Mouse (Mus musculus) Patski (cell line): ENCODE data around the gene Zfyve26. TPM values are rescaled to one million over a fixed set of nuclear protein-coding genes. Genes with fewer than 3 reads are reported as not detected.
"Not testable (repeated sequence)": the region's sequence is repeated elsewhere in the genome, so short reads cannot be mapped to it uniquely, and the experiment has no call there.

Experiments
- ATAC-seq: fragments of 100-300 bp; one replicate; pipeline ENCODE4 v1.8.0; 2021
- CTCF ChIA-PET: fragments of 350-600 bp; sonication (Branson Sonifier 250); formaldehyde crosslinking; loops from one replicate; lab custom pipeline; 2022; ENCODE audit warnings: inconsistent platforms; lab: Charles Lee
- POLR2A ChIA-PET: fragments of 350-600 bp; sonication (Branson Sonifier 250); formaldehyde crosslinking; loops from one replicate; lab custom pipeline; 2022; ENCODE audit warnings: antibody characterized with exemption, inconsistent platforms; lab: Charles Lee
- DNase-seq: peaks from one replicate; pipeline ENCODE4 v3.0.0-alpha.2; 2011; ENCODE audit warnings: low read depth, low spot score
- H3K27me3 ChIP-seq: fragments of 371-371 bp; one replicate; pipeline ENCODE4 v1.5.1; 2021
- CTCF ChIP-seq: fragments of 100-300 bp; IDR thresholded peaks from one replicate; pipeline ENCODE4 v1.5.1; 2021
- in situ Hi-C: fragments of 300-500 bp; cut with MboI; formaldehyde crosslinking; loops from 3 replicates; pipeline ENCODE4 v1.11.1; 2018; ENCODE audit warnings: low pct_unique_long_range_greater_than_20kb, mixed read lengths
- polyA plus RNA-seq: library from polyadenylated mRNA; unstranded; gene quantifications from one replicate; pipeline ENCODE4 v1.2.3, GENCODE M21; 2021

The Zfyve26 gene
- polyA plus RNA-seq, 1 experiment from 2014 or later = 32.0 TPM

DNA sequence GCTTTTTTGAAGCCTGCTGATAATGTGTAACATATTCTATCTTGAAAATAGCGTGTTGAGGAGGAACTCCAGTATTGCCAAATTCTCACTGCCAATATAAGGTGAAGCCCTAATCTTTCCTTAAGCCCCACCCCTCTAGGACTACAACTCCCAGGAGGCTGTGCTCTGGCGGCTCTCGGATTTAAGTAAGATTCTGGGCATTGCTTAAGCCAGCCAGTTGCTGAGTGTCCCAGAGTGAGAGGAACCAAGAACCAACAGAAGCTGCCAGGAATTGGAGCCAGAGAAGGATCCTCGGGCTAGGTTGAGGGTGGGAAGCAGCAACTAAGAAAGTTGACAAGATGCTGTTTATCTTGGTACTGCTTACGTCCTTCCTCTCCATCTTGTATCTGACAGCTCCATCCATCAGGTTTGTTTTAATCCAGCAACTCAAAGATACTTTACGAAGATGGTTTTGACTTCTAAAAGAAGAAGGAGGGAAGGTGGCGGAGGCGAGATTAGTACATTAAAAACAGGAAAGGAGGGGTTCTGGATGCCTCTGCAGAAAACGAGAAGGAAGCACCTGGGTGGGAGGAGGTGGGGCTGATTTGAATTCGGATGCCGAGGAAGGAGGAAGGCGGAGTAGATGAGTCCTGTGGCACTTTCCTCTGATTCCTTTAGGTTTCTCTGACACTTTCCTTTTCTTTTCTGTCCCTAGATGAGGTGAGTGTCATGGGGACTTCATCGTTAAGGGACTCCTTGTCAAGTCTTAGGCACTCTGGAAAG lies 87.2 kb downstream of the Zfyve26 start, which contains the start of gene Rdh12:
Gene Rdh12 (plus strand): TSS at position 212 of the 762 bp plus-strand sequence.
- H3K27me3 ChIP-seq = peaks cover 4% of the 10 kb centered on the region
- ATAC-seq = no peak
- ChIA-PET POLR2A (no interaction called here), CTCF (no interaction called here)
- no peak for DNase-seq
- no peak for TF ChIP-seq CTCF
- in situ Hi-C loops = no loop called here

DNA sequence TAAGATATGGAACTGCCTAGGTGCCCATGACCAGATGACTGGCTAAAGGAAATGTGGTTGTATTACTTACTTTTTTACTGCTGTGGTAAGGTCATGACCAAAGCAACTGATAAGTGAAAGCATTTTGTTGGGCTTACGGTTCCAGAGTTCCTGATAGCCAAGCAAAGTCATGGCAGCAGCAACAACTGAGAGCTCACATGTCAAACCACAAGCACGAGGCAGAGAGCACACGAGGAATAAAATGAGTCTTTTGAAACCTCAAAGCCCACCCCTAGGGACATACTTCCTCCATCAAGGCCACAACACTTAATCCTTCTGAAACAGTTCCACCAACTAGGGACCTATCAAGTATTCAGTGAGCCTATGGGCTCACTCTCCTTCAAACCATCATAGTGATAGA lies 94.2 kb downstream of the Zfyve26 start:
- peaks cover 4% of the 10 kb centered on the region for H3K27me3 ChIP-seq
- ChIA-PET POLR2A (no interaction called here), CTCF (no interaction called here)
- ATAC-seq (no peak), DNase-seq (no peak)
- no peak for TF ChIP-seq CTCF
- in situ Hi-C loops = no loop called here

DNA sequence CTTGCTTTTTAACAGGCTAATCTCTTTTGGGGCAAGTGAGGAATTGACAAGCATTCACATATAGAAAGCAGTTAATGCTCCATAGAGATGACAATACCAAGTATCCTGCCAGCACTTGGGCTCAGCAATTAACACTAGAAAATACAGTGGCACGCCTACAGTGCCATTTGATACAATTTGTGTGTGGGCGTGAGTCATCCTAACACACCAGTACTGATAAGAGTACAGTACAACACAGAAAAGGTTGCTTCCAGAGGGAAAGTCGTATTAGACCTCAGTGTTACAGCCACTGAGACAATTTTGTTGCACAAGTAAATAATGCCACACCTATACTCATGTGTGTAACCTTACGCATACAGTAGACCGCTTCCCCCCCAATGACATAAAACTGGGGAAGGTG lies 99.0 kb downstream of the Zfyve26 start:
- no peak for DNase-seq
- ChIA-PET POLR2A (no interaction called here), CTCF (interaction anchor here (1.9 kb wide), 1 partner anchor 64 kb away, joined by 7 read pairs; no protein-coding TSS in a partner anchor)
- no peak for ATAC-seq
- in situ Hi-C loops = loop anchor here (25.0 kb wide), 1 partner anchor 940 kb away; no protein-coding TSS in a partner anchor
- no peak for TF ChIP-seq CTCF
- H3K27me3 ChIP-seq = no peaks in the 10 kb centered on the region

DNA sequence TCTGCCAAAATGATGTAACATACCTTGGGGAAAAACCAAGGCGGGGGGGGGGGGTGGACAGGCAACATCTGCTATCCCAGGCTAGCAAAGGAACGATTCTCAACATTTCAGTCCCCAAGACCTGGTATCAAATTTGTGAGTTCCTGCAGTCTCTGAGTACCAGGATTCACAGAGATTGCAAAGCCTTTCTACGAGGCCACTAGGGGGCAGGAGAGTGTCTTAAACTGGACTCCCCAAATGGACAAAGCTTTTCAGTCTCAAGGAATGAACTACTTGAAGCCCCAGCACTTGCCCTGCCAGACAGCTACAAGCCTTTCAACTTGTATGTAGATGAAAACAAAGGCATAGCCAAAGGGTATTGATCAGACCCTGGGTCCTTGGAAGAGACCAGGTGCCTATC lies 102.7 kb downstream of the Zfyve26 start:
- H3K27me3 ChIP-seq = no peaks in the 10 kb centered on the region
- in situ Hi-C loops = loop anchor here (5.0 to 25.0 kb wide), 2 partner anchors 74 to 944 kb away; no protein-coding TSS in a partner anchor
- no peak for ATAC-seq
- TF ChIP-seq CTCF = peak; percentile 80
- POLR2A ChIA-PET = interaction anchor here (0.7 kb wide), 1 partner anchor 22 kb away, joined by 5 read pairs; no protein-coding TSS in a partner anchor
- CTCF ChIA-PET = interaction anchor here (0.8 to 2.2 kb wide), 6 partner anchors 35 to 77 kb away, joined by 3 to 10 read pairs (median 4); no protein-coding TSS in a partner anchor
- no peak for DNase-seq

DNA sequence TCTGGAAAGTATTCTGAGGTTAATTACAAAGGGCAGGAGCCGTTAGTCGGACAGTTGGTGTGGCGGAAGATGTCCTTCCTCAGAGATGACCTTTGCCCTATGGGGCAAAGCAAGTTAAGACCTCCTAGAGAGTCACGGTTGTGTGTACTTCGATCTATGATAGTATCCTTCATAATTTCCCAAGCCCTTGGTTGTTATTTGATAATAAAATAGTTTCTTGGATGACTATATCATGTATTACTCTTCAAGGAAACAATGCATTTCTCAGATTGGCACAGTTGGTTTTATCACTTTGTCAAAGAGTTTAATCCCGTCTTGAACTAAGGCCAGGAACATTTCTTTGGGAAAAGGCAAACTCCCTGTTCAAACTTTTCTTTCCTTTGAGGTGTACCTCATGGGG lies 103.9 kb downstream of the Zfyve26 start, which contains the start of gene Rdh11:
Gene Rdh11 (minus strand): TSS at position 101 of the 400 bp plus-strand sequence.
- ATAC-seq (no peak), DNase-seq (no peak)
- no peak for TF ChIP-seq CTCF
- no peaks in the 10 kb centered on the region for H3K27me3 ChIP-seq
- in situ Hi-C loops = loop anchor here (5.0 to 25.0 kb wide), 2 partner anchors 75 to 945 kb away; no protein-coding TSS in a partner anchor
- ChIA-PET POLR2A (no interaction called here), CTCF (interaction anchor here (1.1 to 2.2 kb wide), 2 partner anchors 69 to 71 kb away, joined by 3 to 10 read pairs; no protein-coding TSS in a partner anchor)

DNA sequence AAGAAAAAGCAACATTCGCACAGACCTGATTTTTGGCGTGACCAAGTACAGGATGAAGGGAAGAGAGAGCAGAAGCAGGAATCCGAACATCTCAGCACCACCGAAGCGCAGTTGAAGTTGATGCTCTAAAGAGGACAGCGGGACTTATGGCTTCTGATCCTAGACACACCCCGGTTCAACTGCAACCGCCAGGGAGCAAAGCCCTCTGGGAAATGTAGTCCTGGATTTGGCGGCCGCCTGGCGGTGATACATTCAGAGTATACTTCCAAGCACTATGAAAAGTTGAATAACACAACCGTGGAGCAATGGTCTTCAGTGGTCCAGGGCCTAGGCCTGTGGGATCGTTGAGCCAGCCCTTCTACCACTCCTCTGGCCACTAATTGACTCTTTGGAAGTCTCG lies 104.4 kb downstream of the Zfyve26 start:
- no peaks in the 10 kb centered on the region for H3K27me3 ChIP-seq
- in situ Hi-C loops = loop anchor here (5.0 to 25.0 kb wide), 2 partner anchors 76 to 946 kb away; no protein-coding TSS in a partner anchor
- DNase-seq = no peak
- ChIA-PET POLR2A (no interaction called here), CTCF (no interaction called here)
- TF ChIP-seq CTCF = peak; percentile 58
- peak; percentile 89 for ATAC-seq

DNA sequence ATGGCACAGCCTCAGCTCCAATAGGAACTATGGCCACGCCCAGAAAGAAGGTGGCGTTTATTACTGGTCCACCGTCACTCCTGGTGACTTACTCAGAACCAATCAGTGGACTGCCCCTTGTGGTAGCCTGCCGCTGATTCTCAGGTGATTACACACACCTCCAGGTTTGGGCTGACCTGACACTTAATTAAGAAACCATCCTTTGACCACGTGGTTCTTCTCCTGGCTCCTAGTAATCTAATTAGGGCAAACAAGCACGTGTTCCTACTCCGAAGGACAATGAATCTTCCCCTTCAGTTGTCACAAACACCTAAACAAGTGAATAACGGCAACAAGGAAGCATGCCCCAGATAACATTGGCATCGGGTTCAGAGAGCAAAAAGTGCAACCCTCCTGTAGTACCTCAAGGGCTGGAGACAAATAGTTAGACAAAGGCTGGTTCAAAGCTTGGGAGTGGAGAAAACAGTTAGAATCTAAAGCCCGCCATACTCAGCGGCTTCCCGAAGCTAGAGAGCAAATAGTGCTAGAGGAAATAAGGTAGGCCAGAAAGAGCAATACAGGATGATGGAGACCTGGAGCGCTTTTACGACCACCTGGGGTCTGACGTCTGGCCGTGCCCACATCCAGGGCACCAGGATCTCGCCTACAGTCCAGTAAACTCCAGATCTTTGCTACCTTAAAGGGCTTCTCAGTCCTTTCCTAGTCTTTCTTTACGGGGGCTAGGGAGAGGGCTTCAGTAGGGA lies 105.0 kb downstream of the Zfyve26 start:
- TF ChIP-seq CTCF = peak; percentile 27
- ChIA-PET CTCF (interaction anchor here (1.5 kb wide), 1 partner anchor 15 kb away, joined by 4 read pairs; no protein-coding TSS in a partner anchor), POLR2A (no interaction called here)
- in situ Hi-C loops = loop anchor here (5.0 to 25.0 kb wide), 2 partner anchors 76 to 946 kb away; no protein-coding TSS in a partner anchor
- H3K27me3 ChIP-seq = no peaks in the 10 kb centered on the region
- ATAC-seq = peak; percentile 89
- DNase-seq = no peak

DNA sequence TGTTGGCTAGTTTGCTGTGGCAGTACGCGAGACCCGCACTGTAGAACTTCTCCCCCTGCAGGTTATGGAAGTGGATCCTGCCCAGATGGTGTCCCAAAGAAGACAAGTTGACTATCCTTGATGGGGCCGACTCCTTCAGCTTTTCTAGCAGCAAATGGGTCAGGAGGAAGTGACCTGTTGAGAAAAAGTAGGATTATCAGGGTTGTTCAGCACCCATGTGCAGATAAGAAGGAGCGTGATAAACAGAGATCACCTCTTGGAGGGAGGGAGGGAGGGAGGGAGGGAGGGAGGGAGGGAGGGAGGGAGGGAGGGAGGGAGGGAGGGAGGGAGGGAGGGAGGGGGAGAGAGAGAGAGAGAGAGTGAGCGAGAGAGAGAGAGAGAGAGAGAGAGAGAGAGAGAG lies 110.9 kb downstream of the Zfyve26 start:
- ATAC-seq, H3K27me3 ChIP-seq, DNase-seq, CTCF ChIA-PET, POLR2A ChIA-PET: not testable (repeated sequence)
- in situ Hi-C loops = loop anchor here (25.0 kb wide), 1 partner anchor 952 kb away; no protein-coding TSS in a partner anchor

Other genes starting within 250 kb of the Zfyve26 start
- gene Pigh, start 206.7 kb downstream of the Zfyve26 start, polyA plus RNA-seq = 18.8 TPM
- gene Arg2, start 165.5 kb downstream of the Zfyve26 start, polyA plus RNA-seq = 20.4 TPM
- 116 TPM for gene Vti1b, start 123.6 kb downstream of the Zfyve26 start, polyA plus RNA-seq
- gene Rdh11, start 104.0 kb downstream of the Zfyve26 start, polyA plus RNA-seq = 31.4 TPM
- gene Rdh12, start 87.4 kb downstream of the Zfyve26 start, polyA plus RNA-seq = 1.8 TPM
- 5.1 TPM for gene Rad51b, start 978 bp upstream of the Zfyve26 start, polyA plus RNA-seq